Mouse (Mus musculus) kidney, adult 18-20 months (tissue): ENCODE results near the gene Plppr1.
A peak's percentile ranks its signal among the peaks of the same experiment; 100 is the strongest.

Experiments
- DNase-seq: peaks from one replicate; pipeline ENCODE4 v3.0.0; 2021

The Plppr1 gene

DNA sequence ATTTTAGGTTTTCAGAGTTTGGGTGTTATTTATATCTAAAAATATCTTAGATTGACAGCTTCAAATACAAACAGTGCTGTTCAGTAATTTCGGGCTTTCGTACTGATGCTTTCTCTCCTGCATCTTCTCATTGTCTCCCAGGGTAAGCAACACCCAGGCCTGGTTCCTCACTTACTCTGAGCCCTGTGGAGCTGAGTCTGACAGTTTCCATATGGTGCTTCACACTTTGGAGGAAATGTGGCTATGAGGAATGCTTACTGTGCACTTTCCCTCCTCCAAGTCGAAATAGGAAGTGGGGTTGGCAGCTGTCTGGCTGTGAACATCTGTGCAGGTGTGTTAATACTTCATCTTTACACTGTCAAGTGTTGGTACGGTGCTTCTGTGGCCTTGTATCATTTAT, 85.7 kb downstream of the Plppr1 start:
- DNase-seq: no peak

DNA sequence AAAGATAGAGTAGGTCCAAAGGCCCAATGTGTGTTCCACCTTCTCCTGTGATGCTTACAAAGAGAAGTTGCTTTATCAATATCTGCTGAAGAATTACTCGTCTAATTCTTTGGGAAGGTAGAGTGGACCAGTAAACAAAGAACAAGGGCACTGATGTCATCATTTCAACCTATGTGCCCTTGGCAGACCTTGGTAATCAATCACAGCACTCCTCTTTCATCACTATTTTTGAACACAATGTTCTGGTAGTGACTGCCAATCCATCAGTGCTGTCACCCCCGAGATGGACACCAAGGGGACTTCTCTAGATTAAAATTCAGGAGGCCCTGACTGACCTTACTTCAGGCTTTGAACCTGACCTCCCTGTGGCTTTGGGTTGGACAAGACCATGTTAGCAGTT, 89.7 kb downstream of the Plppr1 start:
- no peak for DNase-seq

DNA sequence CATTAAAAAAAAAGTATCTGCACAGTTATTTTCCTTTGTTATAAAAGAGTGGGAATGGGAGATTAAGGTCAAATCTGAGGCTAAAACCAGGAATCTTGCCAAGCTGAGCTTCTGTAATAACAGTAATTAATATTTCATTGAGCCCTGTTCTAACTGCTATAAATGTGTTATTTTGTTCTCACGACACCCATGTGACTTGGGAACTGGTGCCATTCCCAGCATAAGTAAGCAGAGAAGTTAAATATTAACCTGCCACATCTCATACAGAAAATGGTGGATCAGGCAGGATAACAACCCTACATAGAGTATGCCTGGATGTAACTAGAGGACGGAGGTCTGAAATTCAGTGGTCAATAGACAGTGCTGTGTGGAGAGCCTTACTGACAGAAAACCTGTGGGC, 90.2 kb downstream of the Plppr1 start:
- no peak for DNase-seq

- DNase-seq: peak; percentile 74
Observed at GRCm38 (mm10) chr4:49153849-49154248, 94.8 kb downstream of the Plppr1 start.

DNA sequence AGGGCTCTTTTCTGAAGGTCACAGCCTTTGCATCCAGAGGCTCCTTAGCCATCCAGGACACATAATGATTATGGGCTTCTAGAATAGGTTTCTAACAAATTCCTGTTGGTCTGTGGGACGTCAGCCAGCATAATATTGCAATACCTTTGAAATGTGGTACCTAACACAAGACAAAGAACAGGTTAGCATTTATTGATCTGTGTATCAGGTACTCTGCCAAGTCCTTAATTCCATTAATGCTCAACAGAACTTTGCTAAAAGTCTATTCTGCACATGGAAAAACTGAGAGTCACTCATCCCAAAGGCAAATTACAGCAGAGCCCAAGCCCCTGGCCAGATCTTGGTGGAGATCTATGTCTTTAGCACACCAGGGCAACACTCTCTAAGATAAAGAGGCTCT, 97.7 kb downstream of the Plppr1 start:
- DNase-seq: no peak

DNA sequence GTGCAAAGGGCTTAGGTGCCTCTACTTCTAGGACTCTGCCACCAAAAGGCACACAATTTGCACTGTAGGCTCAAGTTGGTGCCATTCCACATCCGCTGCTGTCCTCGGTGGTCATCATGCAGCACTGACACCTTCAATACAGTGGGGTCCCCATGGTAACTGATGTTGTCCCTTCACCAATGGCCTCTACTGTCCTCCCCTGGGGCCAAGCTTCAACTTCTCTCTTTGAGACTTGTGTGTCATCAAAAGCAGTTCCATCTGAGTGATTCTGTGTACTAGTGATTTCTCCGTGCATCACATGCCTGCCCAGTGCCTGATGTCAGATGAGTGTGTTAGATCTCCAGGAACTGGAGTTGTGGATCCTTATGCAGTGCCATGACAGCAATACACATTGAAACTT, 104.2 kb downstream of the Plppr1 start:
- no peak for DNase-seq

DNA sequence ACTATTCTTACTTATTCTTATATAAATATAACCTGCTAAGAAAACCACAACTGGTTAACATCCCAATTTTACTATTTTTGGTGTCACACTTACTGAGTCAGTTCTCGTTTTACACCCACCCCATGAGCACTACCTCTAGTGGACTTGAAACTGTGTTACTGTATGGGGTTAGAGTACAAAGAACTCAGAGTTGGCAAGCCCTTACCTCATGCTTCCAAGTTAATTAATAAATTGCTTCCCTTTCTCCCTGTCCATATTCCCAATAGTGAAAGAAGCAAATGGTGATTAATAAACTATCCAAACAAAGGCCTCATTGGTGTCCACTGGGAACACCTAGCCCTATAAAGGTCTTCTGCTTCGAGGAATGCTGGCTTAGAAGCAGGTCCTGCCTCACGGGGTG, 107.3 kb downstream of the Plppr1 start:
- no peak for DNase-seq

GRCm38 (mm10) chr4:49167030-49167429, 108.0 kb downstream of the Plppr1 start:
- no peak for DNase-seq

DNA sequence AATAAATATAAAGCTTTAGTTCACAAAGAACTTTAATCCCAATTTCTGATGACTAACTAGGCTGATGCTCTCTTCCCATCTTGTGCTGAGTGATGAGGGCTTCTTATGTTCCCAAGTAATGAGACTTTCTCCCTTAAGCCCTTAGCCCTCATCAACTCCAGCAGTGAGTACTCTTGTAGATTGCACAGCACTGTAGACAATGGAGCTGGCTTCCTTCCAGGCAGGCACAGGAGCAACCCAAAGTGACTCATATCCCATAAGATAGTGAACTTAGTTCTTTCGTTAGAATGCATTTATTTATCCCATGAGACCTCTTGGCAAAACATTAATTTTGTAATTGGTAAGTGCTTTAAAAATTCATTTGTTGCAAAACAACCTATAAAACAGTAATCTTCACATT, 110.4 kb downstream of the Plppr1 start:
- no peak for DNase-seq

- DNase-seq: no peak
Observed at GRCm38 (mm10) chr4:49178101-49178500, 119.0 kb downstream of the Plppr1 start.

DNA sequence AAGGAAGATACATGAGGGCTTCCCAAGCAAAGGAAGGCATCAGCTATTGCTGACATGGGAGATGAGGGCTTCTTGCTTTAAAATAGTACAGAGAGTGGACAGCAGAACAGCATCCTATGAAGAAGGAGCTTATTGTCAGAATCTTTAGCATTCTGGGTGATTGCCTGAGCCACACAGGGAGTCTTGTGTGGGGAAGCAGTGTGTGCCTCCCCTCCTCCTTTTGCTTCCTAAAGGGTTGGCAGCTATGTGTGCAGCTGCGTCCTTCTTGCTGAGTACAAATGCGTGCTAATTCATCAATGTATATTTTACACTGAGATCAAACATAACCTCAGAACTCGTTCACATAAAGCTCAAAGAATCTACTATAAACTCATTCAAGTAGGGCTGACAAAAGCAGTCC, 119.8 kb downstream of the Plppr1 start:
- DNase-seq: no peak

GRCm38 (mm10) chr4:49179471-49180181, 120.6 kb downstream of the Plppr1 start:
- DNase-seq: no peak

GRCm38 (mm10) chr4:49189991-49190526, 131.0 kb downstream of the Plppr1 start:
- no peak for DNase-seq

- no peak for DNase-seq
Observed at GRCm38 (mm10) chr4:49197125-49197747, 138.2 kb downstream of the Plppr1 start.

DNA sequence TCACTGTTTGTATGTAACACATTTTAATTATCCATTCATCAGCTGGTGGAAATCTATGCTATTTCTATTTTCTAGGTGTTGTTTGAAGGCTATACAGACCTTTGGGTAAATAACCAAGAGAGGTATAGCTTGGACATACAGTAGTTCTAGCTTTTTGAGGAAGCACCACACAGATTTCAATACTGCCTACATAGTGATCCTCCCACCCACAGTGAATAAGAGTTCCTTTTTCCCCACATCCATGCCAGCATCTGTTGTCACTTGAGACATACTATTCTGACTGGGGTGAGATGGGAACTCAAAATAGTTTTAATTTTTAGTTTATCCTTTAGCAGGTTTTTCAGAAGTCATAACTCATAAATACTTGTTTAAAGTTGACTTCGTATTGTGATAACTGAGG, 151.4 kb downstream of the Plppr1 start:
- no peak for DNase-seq

GRCm38 (mm10) chr4:49211582-49211981, 152.5 kb downstream of the Plppr1 start:
- no peak for DNase-seq

DNA sequence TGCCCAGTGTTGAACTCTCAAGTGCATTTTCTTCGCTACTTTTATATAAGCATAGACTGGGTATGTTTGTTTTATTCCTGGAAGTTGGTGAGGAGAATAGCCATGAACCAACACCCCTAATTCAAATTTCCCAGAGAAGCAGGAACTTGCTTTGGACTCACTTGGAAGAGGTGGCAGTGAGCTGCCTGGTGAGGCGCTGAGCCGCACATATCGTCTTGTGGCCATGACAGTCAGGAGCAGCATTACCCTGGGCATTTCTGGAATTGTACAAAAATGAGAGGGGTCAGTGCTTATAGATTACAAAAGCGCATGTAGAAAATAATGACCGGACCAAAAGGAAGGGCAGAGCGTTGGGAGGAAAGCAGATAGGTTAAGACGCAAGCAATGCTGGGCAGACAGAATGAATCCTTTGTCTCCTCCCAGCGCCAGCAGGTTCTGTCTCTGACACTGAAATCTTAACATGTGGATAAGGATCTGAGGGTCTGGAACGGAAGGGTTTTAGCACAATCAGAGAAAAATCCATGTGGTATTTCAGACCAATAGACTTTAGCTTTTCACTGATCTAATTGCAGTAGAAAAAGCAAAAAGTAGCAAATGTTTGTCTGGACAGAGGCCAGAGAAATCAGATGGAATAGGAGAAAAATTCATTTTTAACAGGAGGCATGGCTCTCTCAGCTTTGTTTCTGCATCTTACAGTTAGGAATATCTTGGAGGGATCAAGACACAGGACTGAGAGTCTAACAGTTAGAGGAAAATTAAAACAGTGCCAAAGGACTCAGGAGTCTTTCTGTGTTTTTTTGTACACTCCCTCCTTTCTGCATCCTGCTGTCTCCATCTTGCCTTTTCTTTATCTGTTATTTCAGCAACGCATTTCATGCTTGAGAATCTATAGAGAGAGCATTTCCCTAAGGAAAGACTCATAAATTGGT, 153.8 kb downstream of the Plppr1 start:
- no peak for DNase-seq

GRCm38 (mm10) chr4:49214341-49214740, 155.3 kb downstream of the Plppr1 start:
- DNase-seq: no peak

DNA sequence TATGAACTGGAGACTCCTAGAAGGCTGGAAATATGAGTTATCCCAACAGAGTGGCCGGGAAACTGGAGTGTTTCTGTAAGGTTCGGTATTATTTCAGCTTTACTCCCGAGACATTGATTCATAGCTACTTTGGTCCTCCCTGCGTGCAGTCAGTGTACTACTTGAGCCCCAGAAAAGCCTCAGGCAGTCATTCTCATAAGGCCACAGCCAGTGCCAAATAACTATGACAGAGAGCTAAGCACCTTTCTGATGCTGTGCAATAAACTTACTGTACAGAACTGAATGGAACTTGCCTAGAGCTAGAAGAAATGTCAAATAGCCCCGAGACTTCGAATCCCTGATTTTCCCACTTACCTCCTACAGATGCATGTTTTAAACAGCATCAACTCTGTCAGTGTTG, 164.4 kb downstream of the Plppr1 start:
- DNase-seq: no peak

- DNase-seq: no peak
Observed at GRCm38 (mm10) chr4:49225021-49225420, 165.9 kb downstream of the Plppr1 start.

- DNase-seq: no peak
Observed at GRCm38 (mm10) chr4:49232206-49233031, 173.3 kb downstream of the Plppr1 start.

DNA sequence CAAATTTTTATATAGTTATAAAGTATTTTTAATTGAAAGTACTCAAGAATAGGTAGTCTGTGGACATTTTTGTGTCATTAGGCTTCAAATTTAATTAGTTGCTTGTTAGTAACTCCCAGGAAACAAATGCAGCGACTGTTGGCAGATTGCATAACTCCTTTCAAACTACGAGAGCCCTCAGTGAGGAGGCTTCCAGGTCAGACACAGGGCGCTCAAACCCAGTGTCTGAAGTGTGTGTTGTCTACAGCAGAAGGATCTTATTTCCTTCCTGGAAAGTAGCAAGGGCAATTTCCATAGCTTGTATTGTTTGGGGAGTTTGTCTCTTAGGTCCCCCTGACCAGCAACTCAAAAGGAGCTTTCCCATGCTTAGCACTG, 173.9 kb downstream of the Plppr1 start:
- DNase-seq: no peak

GRCm38 (mm10) chr4:49238111-49238510, 179.0 kb downstream of the Plppr1 start:
- no peak for DNase-seq
